Mouse (Mus musculus) R1 (cell line): ENCODE measurements around the gene Padi4.
A peak's percentile ranks its signal among the peaks of the same experiment; 100 is the strongest.

Source experiments
- DNase-seq: peaks from one replicate; pipeline ENCODE4 v3.0.0-alpha.2; 2018; ENCODE audit warnings: low read depth, low spot score

The Padi4 gene

DNA sequence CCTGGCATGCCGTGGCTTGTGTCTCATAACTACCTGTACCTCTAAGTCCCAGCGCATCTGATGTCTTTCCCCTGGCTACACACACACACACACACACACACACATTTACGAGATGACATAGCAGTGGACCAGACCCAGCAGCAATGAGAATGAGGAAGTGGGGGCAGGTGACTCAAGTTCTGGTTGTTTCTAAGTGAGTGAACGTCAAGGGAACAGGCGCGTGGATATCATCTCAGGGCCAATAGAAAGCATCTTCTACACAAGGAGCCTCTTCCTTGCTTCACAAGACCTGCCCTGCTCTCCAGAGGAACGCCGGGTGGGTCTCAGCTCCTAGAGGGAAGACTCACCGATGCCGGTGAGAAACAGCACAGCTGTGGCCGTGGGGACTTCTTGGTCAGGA lies 33.4 kb downstream of the Padi4 start:
- DNase-seq, result no peak

DNA sequence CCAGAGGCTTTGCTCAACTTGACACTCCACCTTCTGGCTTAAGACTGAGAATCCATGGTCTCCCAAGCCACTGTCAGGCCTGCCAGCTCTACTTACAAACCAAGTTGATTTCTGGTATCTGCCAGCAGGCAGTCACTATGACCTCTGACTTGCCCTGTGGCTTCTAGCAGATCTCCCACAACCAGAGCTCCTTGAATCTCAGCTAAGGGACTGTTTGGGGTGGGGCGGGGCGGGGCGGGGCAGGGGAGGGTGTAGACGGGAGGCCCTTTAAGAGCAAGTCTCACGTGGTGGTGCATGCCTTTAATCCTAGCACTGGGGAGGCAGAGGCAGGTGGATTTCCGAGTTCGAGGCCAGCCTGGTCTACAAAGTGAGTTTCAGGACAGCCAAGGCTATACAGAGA lies 41.2 kb downstream of the Padi4 start:
- peak; percentile 45 for DNase-seq

DNA sequence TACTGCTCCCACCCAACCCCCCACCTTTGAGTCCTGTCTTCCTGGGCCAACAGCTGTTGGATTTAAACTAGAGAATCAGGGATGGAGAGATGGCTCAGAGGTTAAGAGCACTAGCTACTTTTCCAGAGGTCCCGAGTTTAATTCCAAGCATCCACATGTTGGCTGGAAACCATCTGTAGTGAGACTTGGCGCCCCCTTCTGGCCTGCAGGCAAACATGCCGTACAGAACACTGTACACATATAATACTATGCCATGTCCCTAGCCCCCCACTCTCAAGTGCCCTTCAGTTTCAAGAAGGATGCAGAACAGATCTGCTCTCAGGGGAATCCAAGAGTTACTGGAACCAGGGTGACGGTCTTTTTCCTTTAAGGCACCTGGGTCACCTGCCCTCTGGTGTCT lies 42.4 kb downstream of the Padi4 start:
- peak; percentile 70 for DNase-seq

DNA sequence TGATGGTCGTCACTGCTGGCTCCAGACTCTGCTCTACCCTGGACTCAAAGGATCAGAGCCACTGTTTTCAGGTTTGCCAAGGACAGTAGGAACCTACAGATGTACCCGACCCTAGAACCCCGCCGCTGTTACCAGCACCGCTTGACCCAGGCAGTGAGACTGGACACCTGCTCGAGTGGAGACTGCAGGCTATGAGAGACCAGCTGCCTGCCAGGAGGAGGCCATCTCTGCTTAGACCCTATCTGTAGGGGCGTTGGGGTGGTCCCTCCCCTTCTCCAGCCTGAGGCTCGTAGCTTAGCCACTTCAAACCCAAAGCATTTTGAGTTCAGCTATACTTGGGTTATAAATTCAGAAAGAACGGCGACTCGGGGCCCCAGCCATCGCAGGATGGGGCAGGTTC lies 47.1 kb downstream of the Padi4 start:
- no peak for DNase-seq

DNA sequence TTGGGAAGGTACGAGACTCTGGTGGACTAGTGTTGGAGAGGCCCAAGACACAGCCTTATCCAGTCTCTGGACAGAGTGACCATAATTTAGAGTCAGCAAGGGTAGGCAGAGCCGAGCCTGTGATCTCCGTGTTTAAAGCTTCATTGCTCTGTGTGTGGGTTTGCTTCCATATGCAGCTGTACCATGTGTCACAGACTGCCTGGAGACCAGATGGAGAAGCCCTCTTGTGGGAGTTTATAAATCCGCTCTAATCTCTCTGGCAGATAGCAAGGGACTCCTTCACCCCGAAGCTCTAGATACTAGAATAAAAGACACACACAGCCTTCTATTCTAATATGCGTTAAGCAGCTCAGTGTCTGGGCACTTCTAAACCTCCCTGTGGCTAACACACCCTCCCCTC lies 49.3 kb downstream of the Padi4 start:
- DNase-seq, result no peak

- peak; percentile 78 for DNase-seq
These were observed 50.2 kb downstream of the Padi4 start for GRCm38 (mm10) chr4:140723801-140724200.

GRCm38 (mm10) chr4:140723192-140723591 lies 50.8 kb downstream of the Padi4 start:
- no peak for DNase-seq

DNA sequence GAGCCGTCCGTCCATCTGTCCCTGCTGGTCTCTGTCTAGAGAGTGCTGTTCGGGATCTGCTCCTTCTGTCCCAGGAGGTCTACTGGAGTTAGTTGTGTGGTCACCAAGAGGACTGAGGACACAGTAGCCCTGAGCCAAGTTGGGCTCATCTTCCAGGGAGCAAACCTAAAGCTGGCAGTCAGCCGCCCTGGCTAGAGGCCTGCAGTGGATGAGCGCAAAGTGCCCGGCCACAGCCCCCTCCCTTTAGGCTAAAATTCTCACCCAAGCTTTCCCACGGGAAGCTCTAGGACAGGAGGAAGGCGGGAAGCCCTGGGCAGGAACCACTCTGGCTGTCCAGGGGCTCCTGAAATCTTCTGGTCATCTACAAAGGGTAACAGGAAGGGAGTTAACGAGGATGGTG lies 51.3 kb downstream of the Padi4 start:
- DNase-seq, result no peak

DNA sequence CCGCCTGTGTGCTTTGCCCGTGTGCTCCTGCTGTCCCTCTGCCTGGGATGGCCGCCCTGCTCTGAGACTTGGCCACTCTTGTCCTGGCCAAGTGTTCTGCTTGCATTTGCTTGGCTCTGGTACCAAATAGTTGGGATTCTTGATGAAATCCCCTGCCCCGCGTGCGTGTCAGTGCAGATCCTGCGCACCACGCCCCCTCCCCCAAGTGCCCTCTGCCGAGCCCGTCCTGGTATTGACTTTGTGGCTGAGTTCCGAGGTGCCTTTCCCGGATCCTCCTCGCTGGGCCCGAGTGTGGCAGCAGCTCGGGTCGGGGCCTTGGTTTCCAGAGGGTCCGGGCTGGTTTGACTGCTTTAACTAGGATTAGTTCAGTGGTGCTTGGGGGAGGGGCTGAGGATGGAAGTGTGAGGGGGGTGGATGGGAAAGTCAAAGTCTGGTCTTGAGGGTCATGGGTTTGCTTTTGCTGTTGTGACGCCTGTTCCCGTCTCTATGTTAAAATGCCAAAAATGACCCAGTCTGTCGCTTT lies 52.0 kb downstream of the Padi4 start:
- DNase-seq, result no peak

DNA sequence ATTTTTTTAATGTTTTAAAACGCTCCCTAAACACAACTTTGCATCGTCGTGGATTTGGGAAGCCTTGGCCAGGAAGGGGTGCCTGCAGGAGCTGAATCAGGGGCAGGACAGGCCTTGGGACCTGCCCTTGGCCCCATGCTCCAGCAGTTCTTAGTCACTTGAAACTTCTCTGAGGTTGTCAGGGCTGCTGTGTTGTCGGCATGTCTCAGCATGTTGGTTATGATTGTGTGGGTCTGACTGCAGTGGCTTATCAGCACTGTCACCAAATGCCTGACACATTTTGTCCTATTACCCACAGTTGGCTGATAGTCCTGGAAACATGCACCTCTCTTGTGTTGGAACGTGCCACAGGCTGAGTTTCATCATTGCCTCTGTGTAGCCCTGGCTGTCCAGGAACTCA lies 53.9 kb downstream of the Padi4 start:
- DNase-seq, result no peak

- DNase-seq, result no peak
These were observed 55.6 kb downstream of the Padi4 start for GRCm38 (mm10) chr4:140718436-140718835.

- DNase-seq, result no peak
These were observed 57.0 kb downstream of the Padi4 start for GRCm38 (mm10) chr4:140716994-140717393.

GRCm38 (mm10) chr4:140714586-140714985 lies 59.5 kb downstream of the Padi4 start:
- DNase-seq, result no peak

DNA sequence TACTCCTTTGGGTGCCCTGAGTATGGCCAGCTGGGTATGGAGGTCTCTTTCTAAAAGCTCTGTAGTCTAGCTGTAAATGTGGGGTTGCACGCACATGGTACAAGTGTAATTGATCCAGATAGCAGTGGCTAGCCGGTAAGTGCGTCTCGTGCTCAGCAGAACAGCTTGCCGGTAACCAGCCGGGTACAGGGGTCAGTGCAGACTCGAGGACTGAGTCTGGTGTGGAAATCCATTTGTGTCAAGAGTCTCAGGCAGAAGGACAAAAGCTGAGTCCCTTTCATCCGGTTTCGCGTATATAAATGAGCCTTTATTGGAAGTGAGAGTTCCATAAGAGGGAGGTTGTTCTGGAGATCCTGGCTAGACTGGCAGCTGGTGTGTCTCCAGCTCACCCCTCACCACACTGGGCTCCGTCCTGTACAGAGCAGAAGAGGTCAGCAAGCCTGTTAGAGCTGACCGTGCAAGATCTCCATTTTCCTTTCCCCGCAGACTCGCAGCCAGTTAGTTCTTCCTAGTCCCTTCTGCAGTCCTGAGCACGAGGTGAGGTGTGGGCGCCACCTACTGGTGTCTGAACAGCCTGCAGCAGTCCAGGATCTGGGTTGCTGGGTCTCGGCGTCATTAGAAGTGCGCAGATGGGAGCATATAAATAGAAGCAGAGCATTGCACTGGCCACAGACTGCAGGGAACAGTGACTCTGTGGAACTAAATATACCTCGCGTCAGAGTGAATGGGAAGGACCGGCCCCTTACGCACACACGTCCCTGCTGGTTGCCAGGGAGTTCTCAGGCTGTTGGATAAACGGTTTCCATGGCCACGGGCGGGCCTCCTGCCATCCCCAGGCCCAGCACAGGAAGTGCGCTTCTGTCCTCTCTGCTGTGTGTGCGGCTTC lies 60.3 kb downstream of the Padi4 start:
- DNase-seq, result peak; percentile 91

GRCm38 (mm10) chr4:140711360-140711759 lies 62.7 kb downstream of the Padi4 start:
- no peak for DNase-seq

GRCm38 (mm10) chr4:140710781-140711180 lies 63.3 kb downstream of the Padi4 start:
- DNase-seq, result no peak

GRCm38 (mm10) chr4:140709617-140710016 lies 64.4 kb downstream of the Padi4 start:
- DNase-seq, result no peak

- DNase-seq, result no peak
These were observed 64.9 kb downstream of the Padi4 start for GRCm38 (mm10) chr4:140709111-140709510.

DNA sequence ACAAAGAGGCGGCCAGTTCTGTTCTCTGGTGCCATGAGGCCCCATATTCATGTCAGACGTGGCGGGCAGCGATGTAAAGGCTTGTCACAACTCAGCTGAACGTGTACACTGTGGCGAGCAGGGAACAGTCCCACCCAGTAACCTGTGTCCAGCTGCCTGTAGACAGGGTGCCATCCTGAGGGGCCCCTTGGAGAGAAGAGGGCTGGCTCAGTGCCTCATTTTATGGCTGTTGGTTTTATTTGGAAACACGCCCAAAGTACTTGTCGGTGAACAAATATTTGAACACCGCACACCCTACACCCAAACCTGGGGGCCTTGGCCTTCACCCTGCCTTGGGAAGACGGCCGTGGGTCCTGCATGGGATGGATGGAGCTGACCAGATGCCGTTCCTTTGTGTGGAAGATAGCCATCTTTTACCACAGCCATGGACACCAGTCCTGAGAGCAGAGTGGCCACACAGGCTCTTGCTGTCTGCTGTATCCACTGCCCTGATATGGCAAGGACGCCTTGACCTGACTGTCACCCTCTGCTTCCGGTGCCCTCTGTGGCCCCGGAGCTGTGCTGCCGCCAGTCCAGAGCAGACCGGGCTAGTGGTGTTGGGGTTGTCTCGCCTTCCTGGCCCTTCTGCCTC lies 65.6 kb downstream of the Padi4 start:
- no peak for DNase-seq

DNA sequence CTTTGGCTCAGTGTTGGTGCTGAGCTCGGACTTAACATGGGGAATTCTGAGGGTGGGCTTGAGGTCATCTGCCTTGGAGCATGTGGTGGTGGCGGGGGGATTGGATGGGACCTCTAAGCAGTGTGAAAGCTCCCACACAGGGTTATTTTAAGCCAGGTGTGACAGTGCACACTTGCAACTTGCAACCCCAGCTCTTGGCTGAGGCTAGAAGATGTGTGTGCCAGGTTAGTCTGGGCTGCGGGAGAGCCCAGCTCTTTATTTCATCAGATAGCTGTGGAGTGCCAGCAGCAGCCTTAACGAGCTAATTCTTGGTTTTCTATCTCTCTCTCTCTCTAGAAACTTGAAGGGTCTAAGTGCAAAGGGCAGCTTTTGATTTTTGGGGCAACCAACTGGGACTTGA lies 66.4 kb downstream of the Padi4 start:
- DNase-seq, result no peak

- DNase-seq, result no peak
These were observed 69.9 kb downstream of the Padi4 start for GRCm38 (mm10) chr4:140704166-140704565.

GRCm38 (mm10) chr4:140703636-140704035 lies 70.4 kb downstream of the Padi4 start:
- peak; percentile 96 for DNase-seq
